Mouse (Mus musculus) stomach, embryonic 15.5 days (tissue): ENCODE data around the gene Fnip2. TPM values are rescaled to one million over a fixed set of nuclear protein-coding genes. Genes with fewer than 3 reads are reported as not detected.
"Not testable (repeated sequence)": the region's sequence is repeated elsewhere in the genome, so short reads cannot be mapped to it uniquely, and the experiment has no call there.

ENCODE experiments used
- ATAC-seq: fragments of 200-750 bp; cut with Nextera tagmentation; 2 replicates; pipeline ENCODE4 v1.8.0; 2017; ENCODE audit warnings: low read depth, moderate number of reproducible peaks, moderate TSS enrichment; ENCODE audit not compliant: insufficient read depth, low FRiP score
- H3K27ac ChIP-seq: fragments of 300-500 bp; sonication (generic); 2 replicates; pipeline ENCODE4 v1.5.1; 2015; ENCODE audit warnings: mild to moderate bottlenecking, inconsistent platforms
- H3K27me3 ChIP-seq: fragments of 300-500 bp; sonication (generic); replicated peaks from 2 replicates; pipeline ENCODE4 v1.6.1; 2015; ENCODE audit warnings: inconsistent platforms
- H3K36me3 ChIP-seq: fragments of 300-500 bp; sonication (generic); 2 replicates; pipeline ENCODE4 v1.6.1; 2015; ENCODE audit warnings: inconsistent platforms
- H3K4me1 ChIP-seq: fragments of 300-500 bp; sonication (generic); 2 replicates; pipeline ENCODE4 v1.6.1; 2015; ENCODE audit warnings: inconsistent platforms
- H3K4me2 ChIP-seq: fragments of 300-500 bp; sonication (generic); 2 replicates; pipeline ENCODE4 v1.6.1; 2015; ENCODE audit warnings: mild to moderate bottlenecking, inconsistent platforms
- H3K4me3 ChIP-seq: fragments of 300-500 bp; sonication (generic); replicated peaks from 2 replicates; pipeline ENCODE4 v1.5.1; 2015; ENCODE audit warnings: inconsistent platforms
- H3K9ac ChIP-seq: fragments of 300-500 bp; sonication (generic); 2 replicates; pipeline ENCODE4 v1.6.1; 2015; ENCODE audit warnings: inconsistent platforms
- H3K9me3 ChIP-seq: fragments of 300-500 bp; sonication (generic); 2 replicates; pipeline ENCODE4 v1.6.1; 2016; ENCODE audit warnings: inconsistent platforms
- WGBS: fragments of 180-500 bp; shearing (Covaris S2); methylation state at CpG from one replicate; pipeline ENCODE4 v1.1.7; 2015; 5-methylcytosine and 5-hydroxymethylcytosine counted together
- polyA plus RNA-seq: library from polyadenylated mRNA; unstranded; fragments of >200 nt; fragmentation: Nextera tagmentation; extraction: Ambion mirVana; gene quantifications from 2 replicates; pipeline ENCODE4 v1.2.1, GENCODE M21; 2015

Fnip2 gene
- polyA plus RNA-seq, 1 experiment from 2014 or later = 5.4 TPM

DNA sequence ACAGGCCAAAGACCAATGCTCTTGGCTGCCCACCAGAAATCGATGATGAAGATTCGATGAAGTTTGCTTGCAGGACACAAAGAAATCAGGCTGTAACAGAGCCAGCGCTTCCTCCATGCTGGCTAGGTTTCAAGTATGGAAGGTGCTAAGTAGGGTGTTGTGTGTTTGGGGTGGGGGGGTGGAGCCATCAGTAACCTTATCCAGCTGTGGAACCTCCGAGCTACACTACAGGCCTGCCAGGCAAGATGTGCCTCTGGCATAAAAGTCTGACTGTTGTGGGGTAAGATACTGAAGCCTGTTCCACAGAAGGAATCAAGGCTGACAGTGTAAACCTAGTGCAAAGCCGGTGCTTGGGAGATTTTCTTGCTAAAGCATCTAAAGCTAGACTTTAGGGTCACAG lies 119.2 kb downstream of the Fnip2 start:
- Histone ChIP-seq H3K36me3 (no peaks in the 10 kb centered on the region), H3K27ac (no peak overlapping the region), H3K4me2 (no peak overlapping the region), H3K9me3 (no peaks in the 10 kb centered on the region), H3K9ac (no peak overlapping the region), H3K27me3 (no peaks in the 10 kb centered on the region), H3K4me1 (no peaks in the 10 kb centered on the region), H3K4me3 (no peak overlapping the region)
- no peak for ATAC-seq
- 81% methylated on average over 5 of the region's 5 CpGs for WGBS

DNA sequence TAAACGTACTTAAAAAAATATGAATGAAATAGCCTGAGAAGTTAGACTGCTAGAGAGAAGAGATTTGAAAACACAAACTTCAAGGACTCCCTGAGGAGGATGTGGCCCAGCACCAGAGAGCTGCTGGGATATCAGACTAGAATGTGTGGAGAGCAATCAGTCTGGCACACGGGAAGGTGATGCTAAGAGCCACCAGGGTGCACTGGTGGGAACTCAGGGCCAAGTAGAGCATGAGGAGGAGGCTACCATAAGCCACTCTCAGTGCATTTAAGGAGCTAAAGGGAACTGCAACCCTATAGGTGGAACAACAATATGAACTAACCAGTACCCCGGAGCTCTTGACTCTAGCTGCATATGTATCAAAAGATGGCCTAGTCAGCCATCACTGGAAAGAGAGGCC lies 120.9 kb downstream of the Fnip2 start:
- H3K36me3 ChIP-seq, ATAC-seq, H3K4me1 ChIP-seq, H3K9me3 ChIP-seq, H3K27me3 ChIP-seq, H3K9ac ChIP-seq, H3K4me2 ChIP-seq, H3K27ac ChIP-seq, H3K4me3 ChIP-seq: not testable (repeated sequence)
- 80% methylated on average over 3 of the region's 3 CpGs for WGBS

- H3K4me3 ChIP-seq = no peak overlapping the region
- no peaks in the 10 kb centered on the region for H3K27me3 ChIP-seq
- no peak overlapping the region for H3K9ac ChIP-seq
- H3K4me1 ChIP-seq = no peaks in the 10 kb centered on the region
- no peaks in the 10 kb centered on the region for H3K36me3 ChIP-seq
- no peaks in the 10 kb centered on the region for H3K9me3 ChIP-seq
- no peak for ATAC-seq
- no peak overlapping the region for H3K4me2 ChIP-seq
- WGBS = 89% methylated on average over 4 of the region's 4 CpGs
- no peak overlapping the region for H3K27ac ChIP-seq
These were observed 121.5 kb downstream of the Fnip2 start for GRCm38 (mm10) chr3:79446124-79446523.

GRCm38 (mm10) chr3:79445041-79445440 lies 122.6 kb downstream of the Fnip2 start:
- WGBS = 70% methylated on average over 8 of the region's 8 CpGs
- no peaks in the 10 kb centered on the region for H3K36me3 ChIP-seq
- no peaks in the 10 kb centered on the region for H3K9me3 ChIP-seq
- H3K4me2 ChIP-seq = no peak overlapping the region
- H3K4me3 ChIP-seq = no peak overlapping the region
- H3K27me3 ChIP-seq = no peaks in the 10 kb centered on the region
- no peak overlapping the region for H3K27ac ChIP-seq
- no peak for ATAC-seq
- H3K4me1 ChIP-seq = no peaks in the 10 kb centered on the region
- H3K9ac ChIP-seq = no peak overlapping the region

GRCm38 (mm10) chr3:79443850-79444249 lies 123.7 kb downstream of the Fnip2 start:
- no peaks in the 10 kb centered on the region for H3K27me3 ChIP-seq
- no peak for ATAC-seq
- no peaks in the 10 kb centered on the region for H3K4me1 ChIP-seq
- 74% methylated on average over 4 of the region's 4 CpGs for WGBS
- no peak overlapping the region for H3K4me2 ChIP-seq
- H3K9ac ChIP-seq = no peak overlapping the region
- no peak overlapping the region for H3K4me3 ChIP-seq
- no peaks in the 10 kb centered on the region for H3K9me3 ChIP-seq
- H3K36me3 ChIP-seq = no peaks in the 10 kb centered on the region
- H3K27ac ChIP-seq = no peak overlapping the region

- WGBS = 65% methylated on average over 12 of the region's 12 CpGs
- H3K4me1 ChIP-seq = no peaks in the 10 kb centered on the region
- H3K27me3 ChIP-seq = no peaks in the 10 kb centered on the region
- H3K27ac ChIP-seq = no peak overlapping the region
- H3K9ac ChIP-seq = no peak overlapping the region
- no peak overlapping the region for H3K4me2 ChIP-seq
- no peak overlapping the region for H3K4me3 ChIP-seq
- H3K36me3 ChIP-seq = no peaks in the 10 kb centered on the region
- ATAC-seq = no peak
- H3K9me3 ChIP-seq = no peaks in the 10 kb centered on the region
These were observed 126.6 kb downstream of the Fnip2 start for GRCm38 (mm10) chr3:79440976-79441491.

- Histone ChIP-seq H3K4me2 (no peak overlapping the region), H3K9me3 (no peaks in the 10 kb centered on the region), H3K27ac (no peak overlapping the region), H3K36me3 (no peaks in the 10 kb centered on the region), H3K4me1 (no peaks in the 10 kb centered on the region), H3K4me3 (no peak overlapping the region), H3K9ac (no peak overlapping the region), H3K27me3 (no peaks in the 10 kb centered on the region)
- WGBS = 92% methylated on average over 3 of the region's 3 CpGs
- no peak for ATAC-seq
These were observed 129.3 kb downstream of the Fnip2 start for GRCm38 (mm10) chr3:79438276-79438675.

- 78% methylated on average over 7 of the region's 7 CpGs for WGBS
- no peak overlapping the region for H3K4me2 ChIP-seq
- no peaks in the 10 kb centered on the region for H3K36me3 ChIP-seq
- no peak for ATAC-seq
- no peaks in the 10 kb centered on the region for H3K27me3 ChIP-seq
- no peaks in the 10 kb centered on the region for H3K9me3 ChIP-seq
- H3K27ac ChIP-seq = no peak overlapping the region
- no peak overlapping the region for H3K9ac ChIP-seq
- no peak overlapping the region for H3K4me3 ChIP-seq
- no peaks in the 10 kb centered on the region for H3K4me1 ChIP-seq
These were observed 131.4 kb downstream of the Fnip2 start for GRCm38 (mm10) chr3:79436186-79436585.

GRCm38 (mm10) chr3:79434985-79435384 lies 132.6 kb downstream of the Fnip2 start:
- Histone ChIP-seq H3K36me3 (no peaks in the 10 kb centered on the region), H3K4me3 (no peak overlapping the region), H3K4me1 (no peaks in the 10 kb centered on the region), H3K9me3 (no peaks in the 10 kb centered on the region), H3K4me2 (no peak overlapping the region), H3K9ac (no peak overlapping the region), H3K27me3 (no peaks in the 10 kb centered on the region), H3K27ac (no peak overlapping the region)
- no peak for ATAC-seq
- 64% methylated on average over 5 of the region's 5 CpGs for WGBS

DNA sequence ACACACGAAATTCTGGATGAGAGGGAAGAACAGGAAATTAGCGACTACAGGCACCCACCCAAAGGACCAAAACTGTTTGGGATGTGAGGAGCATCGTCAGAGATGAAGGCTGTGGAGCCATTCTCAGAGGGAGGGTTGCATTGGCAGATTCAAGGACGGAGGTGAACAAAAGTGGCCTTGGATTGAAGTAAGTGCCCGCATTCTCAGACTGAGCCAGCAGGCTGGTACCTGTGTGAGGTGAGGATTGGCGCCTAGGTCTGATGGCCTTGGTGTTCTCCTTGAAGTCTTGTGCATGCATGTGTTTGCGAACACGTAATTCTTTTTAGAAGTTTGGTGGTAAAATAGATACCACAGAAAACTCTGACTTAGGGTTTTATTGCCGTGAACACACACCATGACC lies 133.2 kb downstream of the Fnip2 start:
- Histone ChIP-seq H3K27ac (no peak overlapping the region), H3K36me3 (no peaks in the 10 kb centered on the region), H3K27me3 (no peaks in the 10 kb centered on the region), H3K9ac (no peak overlapping the region), H3K4me3 (no peak overlapping the region), H3K4me2 (no peak overlapping the region), H3K4me1 (no peaks in the 10 kb centered on the region), H3K9me3 (no peaks in the 10 kb centered on the region)
- no peak for ATAC-seq
- WGBS = 80% methylated on average over 9 of the region's 9 CpGs

GRCm38 (mm10) chr3:79433593-79433992 lies 134.0 kb downstream of the Fnip2 start:
- Histone ChIP-seq H3K27ac (no peak overlapping the region), H3K36me3 (no peaks in the 10 kb centered on the region), H3K4me1 (no peaks in the 10 kb centered on the region), H3K4me2 (no peak overlapping the region), H3K9ac (no peak overlapping the region), H3K4me3 (no peak overlapping the region), H3K27me3 (no peaks in the 10 kb centered on the region), H3K9me3 (no peaks in the 10 kb centered on the region)
- ATAC-seq = no peak

- WGBS = 75% methylated on average over 1 of the region's 1 CpGs
- ATAC-seq = no peak
- Histone ChIP-seq H3K9me3 (no peaks in the 10 kb centered on the region), H3K4me3 (no peak overlapping the region), H3K4me1 (no peaks in the 10 kb centered on the region), H3K27me3 (no peaks in the 10 kb centered on the region), H3K4me2 (no peak overlapping the region), H3K27ac (no peak overlapping the region), H3K36me3 (no peaks in the 10 kb centered on the region), H3K9ac (no peak overlapping the region)
These were observed 142.2 kb downstream of the Fnip2 start for GRCm38 (mm10) chr3:79425441-79425840.

DNA sequence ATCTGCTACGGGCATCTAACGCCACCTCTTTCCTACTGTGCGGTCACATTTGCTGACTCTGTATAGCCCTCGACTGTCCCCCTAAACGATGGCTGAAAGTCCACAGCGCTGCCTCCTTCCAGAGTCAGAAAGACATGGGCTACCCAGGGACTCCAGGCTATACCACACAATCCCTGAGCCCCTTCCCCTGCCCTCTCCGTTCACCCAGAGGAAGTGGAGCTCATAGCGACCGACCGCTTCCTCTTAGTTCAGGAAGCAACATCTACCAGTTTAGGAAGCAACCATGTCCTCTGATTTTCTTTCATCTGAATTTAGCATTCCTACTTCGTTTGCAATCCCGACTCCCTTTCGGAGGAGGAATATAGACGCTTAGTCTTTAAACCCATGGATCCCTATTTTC lies 148.7 kb downstream of the Fnip2 start:
- no peaks in the 10 kb centered on the region for H3K4me1 ChIP-seq
- no peak overlapping the region for H3K4me3 ChIP-seq
- H3K36me3 ChIP-seq = no peaks in the 10 kb centered on the region
- ATAC-seq = no peak
- no peak overlapping the region for H3K4me2 ChIP-seq
- no peak overlapping the region for H3K9ac ChIP-seq
- no peak overlapping the region for H3K27ac ChIP-seq
- H3K9me3 ChIP-seq = no peaks in the 10 kb centered on the region
- 87% methylated on average over 14 of the region's 14 CpGs for whole genome bisulfite sequencing
- no peaks in the 10 kb centered on the region for H3K27me3 ChIP-seq
